Mouse (Mus musculus): ENCODE results near the gene Jup. TPM values are rescaled to one million over a fixed set of nuclear protein-coding genes. Genes with fewer than 3 reads are reported as not detected.
A peak's percentile ranks its signal among the peaks of the same experiment; 100 is the strongest.

Gene Jup
- polyA plus RNA-seq, 1 experiment from 2014 or later = 29.1 TPM

DNA sequence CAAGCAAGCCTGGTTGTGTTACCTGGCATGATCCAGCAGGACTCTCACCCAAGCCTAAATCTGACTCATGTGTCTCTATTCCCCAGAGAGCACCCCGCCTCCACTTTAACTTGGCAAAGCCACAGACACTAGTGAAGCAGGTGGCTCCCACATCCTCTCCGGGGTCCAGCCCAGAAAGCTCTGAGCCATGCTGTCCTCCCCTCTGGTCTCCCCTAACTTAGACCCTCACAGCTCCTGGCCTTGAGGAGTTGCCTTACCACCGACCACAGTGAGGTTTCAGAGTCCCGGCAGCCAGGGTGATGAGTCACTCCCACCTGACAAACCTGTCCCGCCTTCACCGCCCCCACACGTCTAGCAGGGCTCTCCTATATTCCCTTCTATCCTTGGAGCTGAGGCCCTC lies 3.8 kb downstream of the Jup start:
- WGBS = 81% methylated on average over 7 of the region's 7 CpGs
- peaks cover 65% of the 10 kb centered on the region for H3K4me1 ChIP-seq
- H3K4me3 ChIP-seq = no peak overlapping the region
- H3K36me3 ChIP-seq (replicated peaks) = no peaks in the 10 kb centered on the region; the same call in 1 of the 2 replicates
- no peak for DNase-seq (ENCODE audit: extremely low spot score, low spot score)
- no peaks in the 10 kb centered on the region for H3K9me3 ChIP-seq
- H3K27ac ChIP-seq = no peak overlapping the region
- peaks cover 51% of the 10 kb centered on the region for H3K27me3 ChIP-seq (ENCODE audit: poor library complexity, severe bottlenecking)

DNA sequence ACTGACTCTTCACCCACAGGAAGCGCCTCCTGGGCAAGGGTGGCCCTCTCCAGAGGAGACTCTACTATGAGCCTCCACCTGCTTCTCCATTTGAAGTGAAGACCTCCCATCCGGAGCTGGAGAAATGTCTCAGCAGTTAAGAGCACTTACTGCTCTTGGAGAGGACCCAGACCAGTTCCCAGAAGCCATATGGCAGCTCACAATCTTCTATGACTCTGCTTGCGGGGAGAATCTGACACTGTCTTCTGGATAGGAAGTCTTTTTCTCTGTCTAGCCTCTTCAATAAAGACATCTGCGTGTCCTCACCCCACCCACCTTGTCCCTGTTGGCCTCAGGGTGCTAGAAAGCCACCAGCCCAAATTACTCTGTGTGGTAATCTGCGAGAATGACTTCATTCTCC lies 4.6 kb downstream of the Jup start:
- peaks cover 70% of the 10 kb centered on the region for H3K4me1 ChIP-seq
- H3K4me3 ChIP-seq = no peak overlapping the region
- no peaks in the 10 kb centered on the region; the same call in 1 of the 2 replicates for H3K36me3 ChIP-seq (replicated peaks)
- 89% methylated on average over 5 of the region's 5 CpGs for WGBS
- H3K9me3 ChIP-seq = no peaks in the 10 kb centered on the region
- H3K27me3 ChIP-seq (ENCODE audit: poor library complexity, severe bottlenecking) = peaks cover 51% of the 10 kb centered on the region
- DNase-seq (ENCODE audit: extremely low spot score, low spot score) = no peak
- no peak overlapping the region for H3K27ac ChIP-seq

DNA sequence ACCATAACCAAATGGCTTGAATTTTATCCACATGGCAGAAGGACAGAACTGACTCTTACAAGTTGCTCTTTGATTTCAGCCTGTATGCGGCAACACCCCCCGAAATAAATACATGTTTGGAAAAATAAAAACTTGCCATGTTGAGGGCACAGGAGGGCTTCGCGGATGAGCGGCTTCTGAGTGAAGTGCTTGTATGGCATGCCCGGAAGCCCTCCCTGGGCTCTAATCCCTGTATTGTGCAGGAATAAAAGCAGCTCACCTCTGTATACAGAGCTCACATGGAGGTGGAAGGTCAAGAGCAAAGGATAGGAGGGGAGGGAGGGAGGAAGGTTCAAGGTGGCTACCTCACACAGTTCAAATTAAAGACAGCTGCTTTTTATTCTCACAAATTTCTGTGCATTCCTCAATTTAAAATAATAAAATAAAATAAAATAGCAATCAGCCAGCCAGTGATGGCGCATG lies 5.6 kb downstream of the Jup start:
- no peak for DNase-seq (ENCODE audit: extremely low spot score, low spot score)
- H3K27me3 ChIP-seq (ENCODE audit: poor library complexity, severe bottlenecking) = peaks cover 45% of the 10 kb centered on the region
- H3K36me3 ChIP-seq (replicated peaks) = no peaks in the 10 kb centered on the region; the same call in 1 of the 2 replicates
- H3K4me1 ChIP-seq = peaks cover 61% of the 10 kb centered on the region
- 75% methylated on average over 7 of the region's 7 CpGs for WGBS
- H3K4me3 ChIP-seq = no peak overlapping the region
- H3K9me3 ChIP-seq = no peaks in the 10 kb centered on the region
- H3K27ac ChIP-seq = no peak overlapping the region

DNA sequence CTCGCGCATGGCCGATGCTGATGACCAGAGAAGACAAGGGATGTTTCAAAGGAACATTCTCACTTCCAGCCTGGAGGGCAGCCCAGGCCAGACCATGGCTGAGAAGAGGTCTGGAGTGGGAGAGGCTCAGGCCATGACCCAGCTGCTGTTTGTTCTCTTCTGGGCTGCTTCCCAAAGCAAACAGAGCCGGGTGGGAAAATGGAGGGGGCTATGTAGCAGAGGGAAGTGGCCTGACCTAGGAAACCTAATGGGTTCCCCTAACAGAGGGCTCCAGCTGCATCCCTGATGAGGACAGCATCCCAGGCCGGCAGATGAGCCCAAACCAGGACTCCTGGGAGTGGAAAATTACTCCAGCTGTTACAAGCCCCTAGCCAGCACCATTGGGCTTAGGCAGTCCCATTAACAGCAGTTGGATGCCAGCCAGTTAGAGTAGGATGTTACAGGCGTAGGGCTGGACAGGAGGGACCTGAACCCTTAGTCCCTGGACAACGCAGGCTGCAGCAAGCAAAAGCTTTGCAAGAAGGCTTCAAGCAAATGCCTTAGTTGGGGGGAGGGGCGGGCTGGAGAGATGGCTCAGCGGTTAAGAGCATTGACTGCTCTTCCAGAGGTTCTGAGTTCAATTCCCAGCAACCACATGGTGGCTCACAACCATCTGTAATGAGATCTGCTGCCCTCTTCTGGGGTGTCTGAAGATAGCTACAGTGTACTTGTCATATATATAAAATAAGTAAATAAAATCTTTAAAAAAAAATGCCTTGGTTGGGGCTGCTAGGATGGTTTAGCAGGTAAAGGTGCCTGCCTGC lies 6.3 kb downstream of the Jup start:
- Histone ChIP-seq H3K27me3 (ENCODE audit: poor library complexity, severe bottlenecking) (peaks cover 38% of the 10 kb centered on the region), H3K36me3 (replicated peaks) (no peaks in the 10 kb centered on the region; the same call in 1 of the 2 replicates), H3K4me3 (no peak overlapping the region), H3K4me1 (peaks cover 60% of the 10 kb centered on the region), H3K9me3 (no peaks in the 10 kb centered on the region), H3K27ac (0 out of 2 replicates have a peak overlapping the region, but pooled peaks have one; percentile 37)
- no peak for DNase-seq (ENCODE audit: extremely low spot score, low spot score)
- WGBS = 77% methylated on average over 9 of the region's 9 CpGs

DNA sequence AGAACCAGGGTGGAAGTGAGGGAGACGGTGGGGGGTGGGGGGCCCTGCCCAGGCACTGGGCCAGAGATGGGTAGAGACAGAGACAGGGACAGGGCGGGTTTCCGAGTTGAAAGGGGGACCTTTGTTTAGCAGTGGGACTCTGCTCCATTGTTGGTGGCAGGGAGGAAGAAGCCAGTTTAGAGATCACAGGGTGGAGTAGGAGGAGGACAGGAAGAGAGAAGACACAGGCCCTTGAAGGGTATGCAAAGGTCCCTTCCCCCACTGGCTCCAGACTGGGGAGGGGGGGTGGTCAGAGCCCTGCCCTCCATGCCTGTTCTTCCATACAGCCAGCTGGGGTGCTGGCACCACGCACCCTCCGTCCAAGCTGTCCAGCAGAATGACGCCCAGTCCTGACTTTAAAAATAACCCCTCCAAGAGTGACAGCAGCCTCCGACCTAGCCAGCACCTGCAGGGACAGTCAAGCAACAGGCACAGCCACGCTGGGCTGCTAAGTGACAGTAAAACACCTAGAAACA lies 7.6 kb downstream of the Jup start:
- peaks cover 26% of the 10 kb centered on the region for H3K27me3 ChIP-seq (ENCODE audit: poor library complexity, severe bottlenecking)
- H3K36me3 ChIP-seq (replicated peaks) = peaks cover 3% of the 10 kb centered on the region; the same call in 1 of the 2 replicates
- no peaks in the 10 kb centered on the region for H3K9me3 ChIP-seq
- H3K4me1 ChIP-seq = peaks cover 49% of the 10 kb centered on the region
- 0 out of 2 replicates have a peak overlapping the region, but pooled peaks have one; percentile 48 for H3K27ac ChIP-seq
- WGBS = 45% methylated on average over 8 of the region's 8 CpGs
- no peak overlapping the region for H3K4me3 ChIP-seq
- no peak for DNase-seq (ENCODE audit: extremely low spot score, low spot score)

DNA sequence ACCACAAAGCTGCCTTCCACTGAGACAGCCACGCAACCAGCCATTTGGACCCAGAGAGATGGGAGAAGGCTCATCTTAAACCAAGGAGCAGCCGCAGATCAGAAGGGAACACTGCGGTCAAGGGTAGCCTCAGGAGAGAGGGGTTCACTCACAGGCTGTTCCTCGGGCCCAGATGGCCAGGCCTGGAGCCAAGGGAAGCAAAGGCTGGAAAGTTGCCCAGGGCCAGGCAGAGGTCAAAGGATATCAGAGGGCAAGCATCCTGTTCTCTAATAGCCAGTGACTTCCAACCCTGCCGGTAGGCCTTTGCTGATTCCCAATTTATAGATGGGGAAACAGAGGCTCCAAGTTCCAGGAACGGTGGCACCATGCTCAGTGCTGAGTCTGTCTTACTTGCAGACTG lies 9.0 kb downstream of the Jup start:
- peaks cover 46% of the 10 kb centered on the region for H3K4me1 ChIP-seq
- WGBS = 89% methylated on average over 6 of the region's 6 CpGs
- H3K4me3 ChIP-seq = no peak overlapping the region
- peaks cover 3% of the 10 kb centered on the region for H3K36me3 ChIP-seq (replicated peaks)
- H3K27ac ChIP-seq = 0 out of 2 replicates have a peak overlapping the region, but pooled peaks have one; percentile 4
- H3K9me3 ChIP-seq = no peaks in the 10 kb centered on the region
- H3K27me3 ChIP-seq (ENCODE audit: poor library complexity, severe bottlenecking) = peaks cover 12% of the 10 kb centered on the region
- no peak for DNase-seq (ENCODE audit: extremely low spot score, low spot score)

DNA sequence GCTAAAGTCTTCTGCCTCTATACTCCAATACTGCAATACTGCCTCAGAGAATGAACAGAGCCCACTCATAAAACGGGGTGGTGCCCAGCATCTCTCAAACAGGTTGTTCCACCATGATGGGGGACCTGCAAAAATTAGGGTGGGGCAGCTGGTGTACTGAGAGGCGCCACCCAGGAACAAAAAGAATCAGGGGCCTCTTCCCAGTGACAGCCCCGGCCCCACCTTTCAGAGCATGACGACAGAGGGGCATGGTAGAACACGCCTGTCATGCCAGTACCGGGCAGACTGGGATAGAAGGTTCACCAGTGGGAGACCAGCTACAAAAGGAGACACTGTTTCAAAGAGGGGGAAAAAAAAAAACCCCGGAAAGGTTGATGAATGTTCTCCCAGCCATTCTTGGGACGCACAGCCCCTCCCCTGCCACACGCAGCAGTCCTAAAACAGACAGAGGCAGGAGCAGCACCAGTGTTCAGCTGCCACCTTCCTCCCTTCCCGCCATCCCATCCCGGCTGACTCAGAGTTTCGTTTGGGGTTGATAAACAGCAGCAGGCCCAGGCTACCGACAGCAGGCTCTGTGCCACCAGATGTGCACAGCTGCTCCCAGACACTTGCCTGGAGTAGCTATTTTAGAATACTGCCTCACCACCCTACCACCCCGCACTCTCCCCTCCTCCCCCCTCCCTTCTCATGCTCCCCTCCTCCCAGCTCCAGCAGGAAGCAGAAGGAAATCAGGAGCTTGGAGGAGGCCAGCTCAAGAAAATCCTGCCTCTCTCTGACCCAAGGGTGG lies 9.8 kb downstream of the Jup start:
- H3K36me3 ChIP-seq (replicated peaks) = peaks cover 11% of the 10 kb centered on the region
- peaks cover 46% of the 10 kb centered on the region for H3K4me1 ChIP-seq
- H3K27ac ChIP-seq = no peak overlapping the region; the same call in 1 of the 2 replicates
- WGBS = 71% methylated on average over 14 of the region's 14 CpGs
- no peaks in the 10 kb centered on the region for H3K9me3 ChIP-seq
- 0 out of 2 replicates have a peak, but pooled peaks cover 3% of the 10 kb centered on the region for H3K27me3 ChIP-seq (ENCODE audit: poor library complexity, severe bottlenecking)
- DNase-seq (ENCODE audit: extremely low spot score, low spot score) = no peak
- H3K4me3 ChIP-seq = no peak overlapping the region

DNA sequence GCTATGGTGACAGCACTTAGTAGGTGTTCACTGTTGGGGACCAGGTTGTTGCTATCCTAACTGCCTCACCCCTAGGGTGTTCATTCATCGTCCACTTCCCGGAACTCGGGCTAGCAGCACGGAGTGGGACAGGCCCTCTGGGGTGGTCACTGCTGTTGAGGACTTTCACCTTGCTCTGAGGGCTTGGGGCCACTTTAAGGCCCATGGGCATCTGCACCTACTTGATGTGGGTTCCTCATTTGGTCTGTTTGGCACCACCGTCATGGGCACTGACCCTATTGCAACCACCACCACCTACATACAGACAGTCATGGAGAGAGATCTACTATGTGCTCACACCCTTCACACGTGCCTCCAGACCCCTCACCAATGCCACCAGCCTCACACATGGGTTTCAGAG lies 10.5 kb downstream of the Jup start:
- Histone ChIP-seq H3K27me3 (ENCODE audit: poor library complexity, severe bottlenecking) (no peaks in the 10 kb centered on the region), H3K4me1 (peaks cover 44% of the 10 kb centered on the region), H3K36me3 (replicated peaks) (peaks cover 17% of the 10 kb centered on the region), H3K9me3 (no peaks in the 10 kb centered on the region), H3K27ac (no peak overlapping the region), H3K4me3 (no peak overlapping the region)
- no peak for DNase-seq (ENCODE audit: extremely low spot score, low spot score)
- 82% methylated on average over 6 of the region's 6 CpGs for WGBS

DNA sequence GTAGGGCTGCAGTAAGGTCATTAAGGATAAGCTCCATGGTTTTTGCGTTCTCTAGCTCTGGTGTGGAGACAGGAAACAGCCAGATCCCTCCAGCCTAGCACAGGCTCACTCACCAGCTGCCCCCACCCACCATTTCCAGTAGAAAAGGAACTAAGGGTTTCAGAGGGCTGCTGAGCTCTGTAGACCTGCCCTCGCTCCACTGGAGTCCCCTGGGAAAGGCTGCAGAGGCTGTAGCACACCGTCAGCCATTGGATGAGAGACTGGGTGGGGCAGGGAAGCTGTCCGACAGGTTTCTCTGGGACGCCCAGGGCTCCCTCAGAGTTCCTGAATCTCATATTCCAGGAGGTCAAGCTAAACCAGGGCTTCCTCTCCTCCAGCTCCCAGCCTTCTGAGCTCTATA lies 11.0 kb downstream of the Jup start:
- no peak for DNase-seq (ENCODE audit: extremely low spot score, low spot score)

DNA sequence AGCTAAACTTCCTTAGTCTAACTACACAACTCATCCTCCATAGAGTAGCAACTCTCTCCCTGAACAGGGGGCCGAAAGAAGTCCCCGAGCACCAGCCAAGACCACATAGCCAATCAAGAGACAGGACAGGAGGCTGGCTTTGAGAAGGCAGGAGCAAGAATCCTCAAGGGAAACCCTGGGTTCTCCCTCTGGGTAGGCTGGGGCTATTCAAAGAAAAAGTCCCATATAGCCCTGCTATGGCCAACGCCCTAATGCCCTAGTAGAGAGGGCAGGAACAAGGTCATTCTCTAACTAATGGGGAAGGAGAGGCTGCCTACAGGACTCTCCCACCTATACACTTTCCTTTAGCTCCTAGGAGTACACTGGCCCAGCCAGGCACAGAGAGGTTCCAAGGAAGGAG lies 12.5 kb downstream of the Jup start:
- no peaks in the 10 kb centered on the region for H3K27me3 ChIP-seq (ENCODE audit: poor library complexity, severe bottlenecking)
- 86% methylated on average over 3 of the region's 3 CpGs for WGBS
- H3K9me3 ChIP-seq = no peaks in the 10 kb centered on the region
- peaks cover 23% of the 10 kb centered on the region for H3K4me1 ChIP-seq
- H3K36me3 ChIP-seq (replicated peaks) = peaks cover 32% of the 10 kb centered on the region
- no peak overlapping the region for H3K4me3 ChIP-seq
- no peak for DNase-seq (ENCODE audit: extremely low spot score, low spot score)
- no peak overlapping the region for H3K27ac ChIP-seq

More for the DNA sequence above, 11.0 kb downstream of the Jup start:
- no peak overlapping the region for H3K4me3 ChIP-seq
- 43% methylated on average over 5 of the region's 5 CpGs for WGBS
- H3K27ac ChIP-seq = 0 out of 2 replicates have a peak overlapping the region, but pooled peaks have one; percentile 44
- H3K9me3 ChIP-seq = no peaks in the 10 kb centered on the region
- peaks cover 20% of the 10 kb centered on the region for H3K36me3 ChIP-seq (replicated peaks)
- H3K27me3 ChIP-seq (ENCODE audit: poor library complexity, severe bottlenecking) = no peaks in the 10 kb centered on the region
- peaks cover 39% of the 10 kb centered on the region for H3K4me1 ChIP-seq

DNA sequence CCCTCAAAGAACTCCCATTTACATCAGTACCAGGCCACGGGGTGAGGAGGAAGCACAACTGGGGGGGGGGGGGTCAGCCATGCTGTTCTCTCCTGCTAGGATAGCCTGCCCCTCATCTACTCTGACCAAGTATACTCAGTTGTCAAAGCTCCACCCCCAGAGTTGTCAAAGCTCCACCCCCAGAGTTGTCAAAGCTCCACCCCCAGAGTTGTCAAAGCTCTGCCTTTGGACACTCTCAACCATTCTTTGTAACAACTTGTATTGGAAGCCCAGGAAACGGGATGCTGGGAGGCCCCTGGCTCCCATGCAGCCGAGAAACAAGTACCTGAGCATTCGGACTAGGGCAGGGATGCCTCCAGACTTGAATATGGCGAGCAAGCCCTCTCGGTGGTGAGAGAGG lies 14.9 kb downstream of the Jup start:
- 87% methylated on average over 6 of the region's 6 CpGs for WGBS
- DNase-seq (ENCODE audit: extremely low spot score, low spot score) = no peak
- Histone ChIP-seq H3K4me1 (peaks cover 7% of the 10 kb centered on the region; the same call in 1 of the 2 replicates), H3K4me3 (no peak overlapping the region), H3K9me3 (no peaks in the 10 kb centered on the region), H3K36me3 (replicated peaks) (peaks cover 46% of the 10 kb centered on the region), H3K27ac (no peak overlapping the region), H3K27me3 (ENCODE audit: poor library complexity, severe bottlenecking) (no peaks in the 10 kb centered on the region)

DNA sequence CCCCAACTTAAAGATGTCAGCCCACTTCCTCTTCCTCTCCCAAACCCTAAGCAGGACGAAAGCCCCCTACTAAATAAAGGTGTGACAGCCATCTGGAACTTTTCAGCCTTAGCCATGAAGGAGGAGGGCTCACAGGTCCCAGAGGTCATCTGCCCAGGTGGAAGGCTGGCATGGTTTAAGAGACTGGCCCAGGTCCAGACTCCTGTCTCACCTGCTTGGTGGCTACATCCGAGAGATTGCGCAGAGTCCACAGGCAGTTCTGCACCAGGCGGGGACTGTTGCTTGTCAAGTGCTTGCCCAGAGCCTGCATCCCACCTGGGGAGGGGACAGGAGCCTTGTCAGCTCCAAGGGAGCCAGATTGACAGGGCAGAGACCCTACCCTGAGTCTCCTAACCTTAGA lies 18.3 kb downstream of the Jup start:
- H3K36me3 ChIP-seq (replicated peaks) = peaks cover 65% of the 10 kb centered on the region
- no peak overlapping the region for H3K27ac ChIP-seq
- DNase-seq (ENCODE audit: extremely low spot score, low spot score) = no peak
- H3K9me3 ChIP-seq = no peaks in the 10 kb centered on the region
- no peak overlapping the region for H3K4me3 ChIP-seq
- H3K4me1 ChIP-seq = no peaks in the 10 kb centered on the region
- 91% methylated on average over 4 of the region's 4 CpGs for WGBS
- no peaks in the 10 kb centered on the region for H3K27me3 ChIP-seq (ENCODE audit: poor library complexity, severe bottlenecking)
